Mouse (Mus musculus): ENCODE measurements at regions not wholly inside any gene's neighbourhood (a gene's known extent, or its start where the extent isn't known, plus 50 kb on each side); places are given as distances from the start of the nearest gene placed in this dataset.

- TF ChIP-seq CTCF (IDR thresholded peaks at IDR 0.05; ENCODE audit: borderline replicate concordance, control insufficient read depth, extremely low read depth, insufficient read depth, low read length, poor library complexity) = no peak
- TF ChIP-seq POLR2A (IDR thresholded peaks at IDR 0.05; ENCODE audit: control insufficient read depth, extremely low read depth, insufficient read depth, low read length, poor library complexity) = no peak
These were observed 178.1 kb upstream of the Habp2 start for GRCm38 (mm10) chr19:56108796-56109195.
